Mouse (Mus musculus): ENCODE measurements around the gene Gm11541. TPM values are rescaled to one million over a fixed set of nuclear protein-coding genes. Genes with fewer than 3 reads are reported as not detected.
"Not testable (repeated sequence)": the region's sequence is repeated elsewhere in the genome, so short reads cannot be mapped to it uniquely, and the experiment has no call there.

The Gm11541 gene
- total RNA-seq, 2 experiments from 2014 or later: not detected

GRCm38 (mm10) chr11:94699399-94699798, 4.9 kb downstream of the Gm11541 start:
- no peak for ATAC-seq (replicated peaks; ENCODE audit: low FRiP score, poor library complexity, severe bottlenecking)

- ATAC-seq (replicated peaks; ENCODE audit: low FRiP score, poor library complexity, severe bottlenecking): no peak
These were observed 6.4 kb downstream of the Gm11541 start for GRCm38 (mm10) chr11:94697703-94698464.

DNA sequence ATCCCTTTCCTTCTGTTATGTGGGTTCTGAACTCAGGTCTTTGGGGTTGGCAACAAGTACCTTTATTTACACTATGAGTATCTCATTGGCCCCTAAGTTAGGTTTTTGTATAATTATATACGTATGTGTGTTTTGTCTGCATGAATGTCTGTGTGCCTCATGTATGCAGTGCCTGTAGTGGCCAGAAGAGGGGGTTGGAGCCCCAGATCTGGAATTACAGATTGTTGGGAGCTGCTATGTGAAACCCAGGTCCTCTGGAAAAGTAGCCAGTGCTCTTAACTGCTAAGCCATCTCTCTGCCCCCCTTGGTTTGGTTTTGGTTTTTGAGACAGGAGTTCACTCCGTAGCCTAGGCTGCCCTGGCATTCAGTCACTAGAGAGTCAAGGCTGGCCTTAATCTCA, 7.2 kb downstream of the Gm11541 start:
- no peak for ATAC-seq (replicated peaks; ENCODE audit: low FRiP score, poor library complexity, severe bottlenecking)

DNA sequence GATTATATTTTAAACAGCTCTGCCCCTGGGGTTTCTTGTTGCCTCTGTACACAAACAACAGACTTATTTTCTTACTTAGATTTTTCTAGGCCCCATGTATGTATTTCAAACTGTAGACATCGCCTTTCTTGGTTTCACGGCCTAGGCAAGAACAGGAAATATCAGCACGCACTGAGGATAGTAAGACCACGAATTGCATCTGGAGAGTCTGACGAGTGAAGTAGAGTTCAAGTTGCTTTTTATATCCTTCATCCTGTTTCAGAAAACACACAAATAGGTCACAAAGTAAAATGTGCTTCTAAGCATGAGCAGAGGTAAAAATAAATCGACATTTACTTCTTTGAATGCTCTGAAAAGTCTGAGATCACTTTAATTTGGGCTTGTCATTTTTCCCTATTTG, 8.8 kb downstream of the Gm11541 start:
- ATAC-seq (replicated peaks; ENCODE audit: low FRiP score, poor library complexity, severe bottlenecking): no peak

- ATAC-seq (replicated peaks; ENCODE audit: low FRiP score, poor library complexity, severe bottlenecking): not testable (repeated sequence)
These were observed 11.8 kb downstream of the Gm11541 start for GRCm38 (mm10) chr11:94692502-94692901.

DNA sequence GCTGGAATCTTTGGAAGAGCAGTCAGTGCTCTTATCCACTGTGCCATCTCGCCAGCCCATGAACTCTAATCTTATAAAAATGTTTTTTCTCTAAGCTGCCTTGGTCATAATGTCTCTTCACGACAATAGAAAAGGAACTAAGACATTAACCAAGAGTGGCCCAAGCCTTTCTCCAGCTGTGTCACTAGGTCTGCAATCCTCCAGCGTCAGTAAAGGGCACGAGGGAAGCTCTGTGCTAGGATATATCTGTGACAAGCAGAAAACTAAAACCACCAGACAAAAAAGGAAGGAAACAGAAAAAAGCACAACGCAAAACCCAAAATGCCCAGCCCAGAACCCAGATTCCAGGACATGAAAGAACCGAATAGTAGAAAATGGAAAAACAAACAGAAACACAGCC, 17.1 kb downstream of the Gm11541 start:
- no peak for ATAC-seq (replicated peaks; ENCODE audit: low FRiP score, poor library complexity, severe bottlenecking)

DNA sequence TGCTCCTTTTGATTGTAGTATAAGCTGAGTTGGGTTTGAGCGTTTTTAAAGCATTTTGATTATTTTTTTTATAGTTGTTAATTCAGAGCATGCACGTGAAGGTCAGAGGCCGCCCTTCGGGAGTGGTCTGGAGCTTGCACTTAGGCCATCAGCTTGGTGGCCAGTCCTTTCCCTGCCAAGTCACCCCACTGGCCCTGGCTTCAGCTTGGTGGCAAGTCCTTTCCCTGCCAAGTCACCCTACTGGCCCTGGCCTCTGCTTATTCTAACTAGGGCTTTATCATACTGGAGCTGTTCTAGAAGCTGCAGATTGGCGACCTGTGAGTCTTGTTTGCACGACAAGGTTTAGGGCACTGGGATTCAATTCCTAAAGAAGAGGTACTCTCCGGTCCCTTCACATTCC, 21.9 kb downstream of the Gm11541 start:
- ATAC-seq (replicated peaks; ENCODE audit: low FRiP score, poor library complexity, severe bottlenecking): no peak

DNA sequence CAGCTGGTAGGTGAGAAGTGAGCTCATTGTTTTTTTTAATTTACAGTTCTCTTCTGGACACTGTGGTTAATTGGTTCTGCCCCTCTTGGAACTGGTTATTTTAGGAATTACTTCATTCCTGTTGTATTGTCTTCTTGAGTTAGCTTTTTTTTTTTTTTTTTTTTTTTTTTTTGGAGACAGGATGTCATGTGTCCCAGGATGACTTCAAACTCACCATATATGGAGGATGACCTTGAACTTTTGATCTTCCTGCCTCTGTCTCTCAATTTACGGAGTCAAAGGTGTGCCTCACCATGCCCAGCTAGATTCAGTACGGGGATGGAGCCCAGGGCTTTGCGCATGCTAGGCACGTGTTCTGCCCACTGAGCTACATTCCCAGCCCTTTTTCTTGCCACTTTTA, 22.7 kb downstream of the Gm11541 start:
- ATAC-seq (replicated peaks; ENCODE audit: low FRiP score, poor library complexity, severe bottlenecking): no peak

GRCm38 (mm10) chr11:94680639-94681038, 23.7 kb downstream of the Gm11541 start:
- no peak for ATAC-seq (replicated peaks; ENCODE audit: low FRiP score, poor library complexity, severe bottlenecking)

DNA sequence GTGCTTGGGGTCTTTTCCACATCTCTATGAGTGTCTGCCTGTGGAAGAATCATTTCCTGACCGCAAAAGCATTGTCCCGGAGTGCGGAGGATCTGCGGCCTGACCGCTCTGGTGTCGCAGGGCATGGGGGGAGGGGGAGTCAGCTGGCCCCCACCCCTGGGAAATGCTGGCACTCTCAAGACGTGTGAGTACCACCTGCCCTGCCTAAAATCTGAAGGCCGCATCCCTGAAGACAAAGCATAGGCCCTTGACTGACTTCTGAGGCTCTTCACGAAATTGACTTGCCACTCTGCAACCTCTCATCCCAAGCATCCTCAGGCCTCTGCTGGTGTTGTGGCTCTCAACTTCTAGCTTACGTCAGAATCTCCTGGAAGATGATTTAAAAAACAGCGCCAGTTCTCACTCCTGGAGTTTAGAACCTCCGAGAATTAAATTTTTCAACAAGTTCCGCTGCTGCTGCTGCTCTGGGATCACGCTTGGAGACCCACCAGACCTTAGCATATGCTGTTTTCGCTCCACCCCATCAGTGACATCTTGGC, 26.6 kb downstream of the Gm11541 start:
- ATAC-seq (replicated peaks; ENCODE audit: low FRiP score, poor library complexity, severe bottlenecking): no peak

DNA sequence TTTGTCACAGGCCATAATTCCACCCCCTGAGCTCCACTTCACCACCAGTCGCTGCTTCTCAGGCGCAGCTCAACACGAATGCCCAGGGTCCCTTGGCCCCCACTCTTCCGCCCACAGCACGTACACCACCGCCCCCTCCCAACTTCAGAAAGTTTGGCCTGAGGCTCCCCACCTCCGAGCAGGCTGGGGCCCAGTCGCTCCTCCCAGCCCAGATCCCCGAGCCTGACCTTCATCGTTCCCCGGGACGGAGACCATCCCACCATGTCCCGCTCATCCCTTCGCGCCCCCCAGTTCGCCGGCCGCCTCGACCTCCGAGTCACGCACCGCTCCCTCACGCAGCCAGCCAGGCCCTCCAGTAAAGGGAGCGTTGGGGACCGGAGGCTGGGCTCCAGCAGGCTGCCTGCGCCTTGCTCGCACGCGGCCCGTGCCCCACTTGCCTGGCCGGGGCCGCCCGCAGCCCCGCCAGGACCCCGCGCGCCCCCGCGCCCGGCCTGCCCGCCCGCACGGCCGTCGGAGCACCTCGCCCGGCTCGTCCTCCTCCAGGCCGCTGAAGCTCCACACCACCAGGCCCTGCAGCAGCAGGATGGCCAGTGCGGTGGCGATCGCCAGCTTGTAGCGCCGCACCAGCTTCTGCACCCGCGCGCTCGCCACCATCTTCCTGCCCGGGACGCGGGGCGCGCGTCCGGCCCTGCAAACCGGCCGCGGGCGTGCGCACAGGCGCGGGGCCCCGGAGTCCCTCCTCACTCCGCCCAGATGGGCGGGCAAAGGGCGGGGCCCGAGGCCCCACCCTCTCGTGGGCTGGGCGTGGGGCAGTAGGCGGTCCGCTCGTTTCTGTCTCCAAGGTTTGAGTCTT, 27.3 kb downstream of the Gm11541 start, which contains the start of gene Xylt2:
TSS of gene Xylt2 (minus strand) at position 762 of the 853 bp plus-strand sequence.
- peak; percentile 95 for ATAC-seq (replicated peaks; ENCODE audit: low FRiP score, poor library complexity, severe bottlenecking)

GRCm38 (mm10) chr11:94676308-94676707, 28.0 kb downstream of the Gm11541 start:
- no peak for ATAC-seq (replicated peaks; ENCODE audit: low FRiP score, poor library complexity, severe bottlenecking)

DNA sequence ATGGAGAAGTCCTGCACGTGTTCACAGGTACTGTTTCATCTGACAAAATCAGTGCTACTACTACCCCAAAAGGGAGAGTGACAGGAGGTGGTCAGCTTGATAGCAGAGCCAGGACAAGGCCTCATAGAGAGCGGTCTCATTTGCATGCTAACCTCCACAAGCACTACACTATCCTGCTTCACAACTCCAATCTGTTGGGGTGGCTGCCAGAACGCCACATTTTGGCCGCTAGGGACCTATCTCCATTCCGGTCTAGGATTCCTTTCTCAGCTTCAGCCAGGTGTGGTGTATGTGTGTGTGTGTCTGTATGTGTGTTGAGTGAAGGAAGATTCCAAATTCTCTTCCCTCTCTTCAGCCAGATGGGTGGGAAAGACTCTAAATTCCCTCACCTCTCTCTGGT, 28.9 kb downstream of the Gm11541 start:
- no peak for ATAC-seq (replicated peaks; ENCODE audit: low FRiP score, poor library complexity, severe bottlenecking)

GRCm38 (mm10) chr11:94674984-94675383, 29.3 kb downstream of the Gm11541 start:
- ATAC-seq (replicated peaks; ENCODE audit: low FRiP score, poor library complexity, severe bottlenecking): no peak

- no peak for ATAC-seq (replicated peaks; ENCODE audit: low FRiP score, poor library complexity, severe bottlenecking)
These were observed 39.0 kb downstream of the Gm11541 start for GRCm38 (mm10) chr11:94665281-94665680.

GRCm38 (mm10) chr11:94661344-94661743, 43.0 kb downstream of the Gm11541 start:
- ATAC-seq (replicated peaks; ENCODE audit: low FRiP score, poor library complexity, severe bottlenecking): no peak

DNA sequence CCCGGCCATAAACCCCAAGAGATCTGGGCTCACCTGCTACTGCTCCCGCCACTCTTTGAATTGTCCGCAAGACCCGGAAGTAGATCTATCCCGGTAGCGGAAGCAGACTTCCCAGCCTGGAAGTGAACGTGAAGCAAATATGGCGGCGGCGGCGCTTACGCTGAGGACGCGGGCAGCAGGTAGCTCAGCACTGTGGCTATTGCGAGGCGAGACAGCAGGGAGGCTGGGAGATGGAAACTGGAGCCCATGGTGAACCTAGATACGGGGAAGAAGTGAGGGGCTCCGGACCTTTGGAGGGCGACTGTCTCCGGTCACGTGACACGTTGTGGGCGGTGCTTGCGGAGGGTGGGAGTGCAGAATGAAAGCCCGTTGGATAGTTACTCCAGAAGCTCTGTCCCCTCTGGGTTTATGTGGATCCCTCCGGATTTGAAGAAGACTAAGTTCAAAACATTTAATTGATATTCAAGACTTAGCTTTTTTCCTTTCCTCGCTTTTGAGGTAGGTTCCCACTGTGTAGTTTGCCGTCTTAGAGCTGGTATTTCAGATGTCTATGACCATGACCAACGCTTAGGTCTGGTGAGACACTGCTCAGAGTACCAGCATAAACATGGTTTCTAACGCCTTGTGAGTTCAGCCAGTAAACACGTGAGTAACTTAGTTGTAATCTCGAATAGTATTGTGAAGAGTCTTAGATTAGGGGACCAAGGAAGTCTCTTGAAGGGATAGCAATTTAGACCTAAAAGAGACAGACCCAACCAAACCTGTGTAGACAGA, 50.4 kb downstream of the Gm11541 start, which contains the start of the genes Mrpl27 and Eme1:
TSS of gene Mrpl27 (plus strand) at position 105 of the 774 bp plus-strand sequence.
TSS of gene Eme1 (minus strand) at position 302 of the 774 bp plus-strand sequence.
- ATAC-seq (replicated peaks; ENCODE audit: low FRiP score, poor library complexity, severe bottlenecking): peak; percentile 96

GRCm38 (mm10) chr11:94652973-94653372, 51.3 kb downstream of the Gm11541 start:
- ATAC-seq (replicated peaks; ENCODE audit: low FRiP score, poor library complexity, severe bottlenecking): peak; percentile 17; the same call in 1 of the 2 replicates

- ATAC-seq (replicated peaks; ENCODE audit: low FRiP score, poor library complexity, severe bottlenecking): not testable (repeated sequence)
These were observed 53.1 kb downstream of the Gm11541 start for GRCm38 (mm10) chr11:94651241-94651640.

- ATAC-seq (replicated peaks; ENCODE audit: low FRiP score, poor library complexity, severe bottlenecking): no peak
These were observed 57.8 kb downstream of the Gm11541 start for GRCm38 (mm10) chr11:94646457-94646856.
